Mouse (Mus musculus) heart, postnatal 0 days (tissue): Measurements from ENCODE around the gene Scfd2.

ENCODE experiments used
- CTCF ChIP-seq: IDR thresholded peaks from 2 replicates; pipeline ENCODE4 v1.5.1; 2016; ENCODE audit warnings: antibody characterized with exemption, control low read depth, low read depth
- EP300 ChIP-seq: IDR thresholded peaks from 2 replicates; pipeline ENCODE4 v1.6.1; 2016; ENCODE audit warnings: antibody characterized with exemption, low read depth

- TF ChIP-seq EP300 (no peak), CTCF (no peak)
Measured at GRCm38 (mm10) chr5:74388849-74389248, 142.7 kb downstream of the Scfd2 start.
